Mouse (Mus musculus) gonadal fat pad, adult 2 months (tissue): Measurements from ENCODE around the gene Megf11. TPM values are rescaled to one million over a fixed set of nuclear protein-coding genes. Genes with fewer than 3 reads are reported as not detected.
A peak's percentile ranks its signal among the peaks of the same experiment; 100 is the strongest.
"Not testable (repeated sequence)": the region's sequence is repeated elsewhere in the genome, so short reads cannot be mapped to it uniquely, and the experiment has no call there.

Experiments used
- DNase-seq: peaks from one replicate; pipeline ENCODE4 v3.0.0-alpha.2; 2012; ENCODE audit warnings: low read depth
- polyA plus RNA-seq: library from polyadenylated mRNA; depleted of rRNA; stranded (reverse); fragments of >200 nt; gene quantifications from 2 replicates; pipeline ENCODE4 v1.2.3, GENCODE M21; 2012

The Megf11 gene
- polyA plus RNA-seq, 1 experiment: 0.39 TPM

DNA sequence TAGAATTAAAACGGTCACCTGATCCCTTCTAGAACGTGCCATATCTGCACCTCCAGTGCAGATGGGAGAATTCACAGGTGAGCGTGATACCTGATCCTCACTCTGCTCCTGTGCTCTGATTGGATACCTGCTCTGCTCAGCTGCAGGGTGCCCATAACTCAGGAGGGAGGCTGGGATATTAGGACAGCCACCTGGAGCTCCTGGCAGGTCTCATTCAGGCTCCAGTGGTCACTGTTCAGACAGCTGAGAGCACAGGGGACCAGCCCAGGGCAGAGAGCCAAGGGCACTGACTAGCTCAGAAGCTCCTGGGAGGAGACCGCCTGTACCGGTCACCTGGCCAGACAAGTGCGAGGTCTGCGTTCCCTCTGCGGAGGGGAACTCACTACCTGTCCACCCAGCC is 80.7 kb downstream of the Megf11 start:
- DNase-seq: no peak

DNA sequence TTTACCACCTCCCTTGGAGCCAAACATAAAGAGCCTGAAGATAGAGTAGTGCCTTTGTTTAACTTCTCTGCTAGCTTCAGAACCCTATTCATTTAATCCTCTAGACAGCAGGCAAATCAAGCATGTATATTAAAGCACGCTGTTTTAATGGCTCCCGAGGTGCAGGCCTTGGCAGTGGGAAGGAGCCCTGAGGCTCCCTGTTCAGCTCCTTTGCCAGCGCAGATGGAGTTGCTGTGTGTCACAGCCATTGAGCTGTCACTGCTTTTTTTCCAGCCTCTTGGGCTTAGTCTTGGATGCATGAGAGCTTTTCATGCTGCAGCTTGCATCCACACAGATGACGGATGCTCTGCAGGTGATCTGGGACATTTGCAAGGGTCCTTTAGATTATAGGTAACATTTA is 81.1 kb downstream of the Megf11 start:
- no peak for DNase-seq

DNA sequence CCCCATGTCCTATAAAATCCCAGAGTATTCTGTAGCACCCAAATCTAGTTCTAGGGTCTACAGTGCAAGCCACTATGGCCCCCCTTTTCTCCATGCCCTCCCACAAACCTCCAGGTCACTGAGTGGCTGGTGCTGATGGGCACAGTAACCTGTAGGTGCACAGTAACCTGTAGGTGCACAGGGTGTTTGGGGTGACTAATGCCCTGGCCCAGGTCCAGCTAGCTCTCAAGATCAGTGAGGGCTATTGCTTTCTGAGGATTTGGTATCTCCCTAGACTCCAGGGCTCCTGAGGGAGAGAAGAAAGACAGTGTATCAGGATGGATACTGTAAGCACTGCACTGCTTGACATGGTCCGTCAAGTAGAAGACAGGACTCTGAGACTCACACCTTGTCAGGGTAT is 85.4 kb downstream of the Megf11 start:
- DNase-seq: no peak

DNA sequence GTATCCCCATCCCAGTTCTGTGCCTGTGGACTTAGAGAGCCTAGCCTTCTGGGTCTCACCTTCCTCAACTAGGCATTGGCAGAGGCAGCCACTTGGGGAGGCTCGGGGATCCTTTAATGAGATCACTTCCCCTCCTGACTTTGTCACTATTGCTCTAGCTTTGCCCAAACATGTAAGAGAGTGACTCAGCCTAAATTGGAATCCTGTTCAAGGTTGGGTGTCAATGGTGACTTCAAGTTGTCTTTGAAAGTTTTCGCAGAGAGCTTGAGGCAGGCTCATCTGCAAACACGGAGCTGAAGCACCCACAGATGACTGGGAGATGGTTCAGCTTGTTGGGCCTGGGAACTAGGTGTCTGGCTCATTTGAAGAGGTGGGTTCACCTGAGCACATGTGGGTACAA is 85.9 kb downstream of the Megf11 start:
- no peak for DNase-seq

GRCm38 (mm10) chr9:64472165-64472564 is 86.7 kb downstream of the Megf11 start:
- DNase-seq: no peak

GRCm38 (mm10) chr9:64472743-64473142 is 87.3 kb downstream of the Megf11 start:
- DNase-seq: no peak

GRCm38 (mm10) chr9:64473170-64473569 is 87.7 kb downstream of the Megf11 start:
- no peak for DNase-seq

DNA sequence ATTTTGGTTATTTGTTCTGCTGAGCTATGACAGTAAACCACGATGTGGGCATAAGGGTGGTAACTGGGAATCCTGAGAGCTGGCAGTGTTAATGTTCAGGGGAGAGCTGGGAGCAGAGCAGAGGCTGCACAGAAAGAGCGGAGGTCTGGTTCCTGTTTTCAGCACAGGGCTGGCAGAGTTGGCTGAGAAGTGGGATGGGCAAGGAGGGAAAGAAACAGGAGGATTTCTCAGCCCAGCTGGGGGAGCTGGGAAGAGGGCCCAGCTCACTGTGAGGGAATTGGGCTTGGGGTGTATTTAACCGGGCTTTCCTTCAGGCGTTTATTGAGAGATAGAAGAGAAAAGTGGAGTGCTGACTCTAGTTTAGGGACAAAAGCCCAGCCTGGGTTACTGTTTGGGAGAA is 88.3 kb downstream of the Megf11 start:
- DNase-seq: no peak

GRCm38 (mm10) chr9:64474142-64474541 is 88.7 kb downstream of the Megf11 start:
- no peak for DNase-seq

GRCm38 (mm10) chr9:64475942-64476341 is 90.5 kb downstream of the Megf11 start:
- DNase-seq: no peak

GRCm38 (mm10) chr9:64477397-64477796 is 92.0 kb downstream of the Megf11 start:
- not testable (repeated sequence) for DNase-seq

DNA sequence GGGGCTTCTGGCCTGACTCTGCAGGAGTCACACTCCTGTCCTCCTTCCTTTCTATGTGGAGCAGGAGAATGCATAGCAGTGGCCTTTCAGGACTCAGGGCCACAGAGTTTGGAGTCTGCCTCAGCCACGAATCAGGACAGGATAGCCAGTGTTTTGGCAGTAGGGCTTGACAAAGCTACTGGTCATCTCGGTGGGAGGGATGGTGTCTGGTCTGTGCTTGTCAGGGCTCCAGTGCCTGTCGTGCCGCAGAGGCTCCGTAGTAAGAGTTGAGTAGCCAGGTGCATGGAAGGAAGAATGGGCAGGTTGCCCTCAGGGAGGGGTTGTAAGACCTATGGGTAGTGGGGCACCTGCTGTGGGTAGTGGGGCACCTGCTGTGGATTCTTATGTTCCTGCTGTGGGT is 96.7 kb downstream of the Megf11 start:
- DNase-seq: no peak

DNA sequence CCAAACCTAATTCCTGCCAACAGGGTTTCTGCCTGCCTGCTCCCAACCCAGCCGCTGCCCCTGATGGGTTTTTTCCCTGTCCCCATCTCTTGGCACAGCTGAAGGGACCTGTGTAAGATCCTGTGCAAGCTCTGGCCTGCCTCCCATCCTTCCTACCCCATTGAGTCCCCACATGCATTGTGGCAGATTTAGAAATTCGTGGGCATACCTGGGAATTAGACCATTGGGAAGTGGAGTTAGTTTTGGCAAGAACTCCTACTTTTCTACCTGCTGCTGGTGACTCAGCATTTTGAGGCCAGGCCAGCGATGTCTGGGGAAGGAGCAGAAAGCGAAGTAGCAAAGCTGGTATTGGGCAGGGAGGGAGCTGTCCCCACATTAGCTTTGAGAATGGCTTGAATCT is 102.0 kb downstream of the Megf11 start:
- DNase-seq: peak; percentile 47

- DNase-seq: no peak
Measured at GRCm38 (mm10) chr9:64494647-64495046, 109.2 kb downstream of the Megf11 start.

GRCm38 (mm10) chr9:64498929-64499328 is 113.5 kb downstream of the Megf11 start:
- no peak for DNase-seq

DNA sequence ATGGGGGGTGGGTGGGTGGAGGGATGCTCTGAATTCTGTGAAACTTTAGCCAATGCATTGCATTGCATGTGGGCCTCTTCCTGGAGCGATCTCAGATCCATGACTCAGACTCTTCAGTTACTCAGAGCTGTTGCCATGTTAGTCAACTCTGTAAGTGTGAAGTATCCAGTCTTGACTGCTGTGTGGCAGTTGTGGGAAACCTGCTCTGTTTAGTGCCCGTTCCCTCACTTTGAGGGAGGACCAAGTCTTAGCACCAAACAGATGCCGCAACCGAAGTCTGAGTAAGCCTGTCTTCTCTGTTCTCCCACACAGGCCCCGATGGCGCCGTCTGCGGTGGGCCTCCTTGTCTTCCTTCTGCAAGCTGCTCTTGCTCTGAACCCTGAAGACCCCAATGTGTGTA is 115.8 kb downstream of the Megf11 start:
- DNase-seq: no peak

- no peak for DNase-seq
Measured at GRCm38 (mm10) chr9:64503996-64504395, 118.6 kb downstream of the Megf11 start.

DNA sequence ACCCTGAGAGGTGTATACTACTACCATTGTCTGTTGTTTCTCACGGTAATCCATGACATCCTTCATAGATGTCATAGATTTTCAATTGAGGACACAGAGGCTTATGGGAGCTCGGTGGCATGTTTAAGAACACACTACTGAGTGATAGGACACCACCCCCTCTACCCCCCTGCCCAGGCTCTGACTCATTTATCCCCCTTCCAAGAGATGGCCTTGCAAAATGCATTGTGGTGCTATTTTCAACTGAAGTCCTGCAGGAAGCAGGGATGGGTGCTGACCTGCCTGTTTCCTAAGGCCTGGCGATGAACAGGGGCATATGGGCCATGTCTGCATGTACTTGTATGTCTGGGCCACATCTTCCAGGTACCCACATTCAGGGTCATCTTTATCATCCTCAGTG is 119.0 kb downstream of the Megf11 start:
- DNase-seq: no peak

DNA sequence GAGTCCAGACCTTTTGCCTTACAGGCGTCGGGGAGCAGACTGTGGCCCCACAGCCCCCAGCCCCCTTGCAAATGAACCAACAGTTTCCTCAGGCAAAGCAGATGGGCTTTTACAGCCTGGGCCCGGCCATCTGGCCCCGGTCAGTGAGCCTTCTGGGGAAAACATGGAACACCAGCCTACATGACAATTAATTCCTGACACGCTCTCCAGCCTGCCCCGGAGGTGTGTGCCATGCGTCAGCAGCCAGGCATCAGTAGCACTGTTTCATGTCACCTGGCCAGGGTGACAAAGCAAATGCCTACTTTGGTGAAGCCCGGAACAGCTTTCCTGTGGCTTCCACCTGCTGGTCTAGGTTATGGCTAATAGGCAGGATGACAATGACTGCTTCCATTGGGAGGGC is 119.5 kb downstream of the Megf11 start:
- no peak for DNase-seq

DNA sequence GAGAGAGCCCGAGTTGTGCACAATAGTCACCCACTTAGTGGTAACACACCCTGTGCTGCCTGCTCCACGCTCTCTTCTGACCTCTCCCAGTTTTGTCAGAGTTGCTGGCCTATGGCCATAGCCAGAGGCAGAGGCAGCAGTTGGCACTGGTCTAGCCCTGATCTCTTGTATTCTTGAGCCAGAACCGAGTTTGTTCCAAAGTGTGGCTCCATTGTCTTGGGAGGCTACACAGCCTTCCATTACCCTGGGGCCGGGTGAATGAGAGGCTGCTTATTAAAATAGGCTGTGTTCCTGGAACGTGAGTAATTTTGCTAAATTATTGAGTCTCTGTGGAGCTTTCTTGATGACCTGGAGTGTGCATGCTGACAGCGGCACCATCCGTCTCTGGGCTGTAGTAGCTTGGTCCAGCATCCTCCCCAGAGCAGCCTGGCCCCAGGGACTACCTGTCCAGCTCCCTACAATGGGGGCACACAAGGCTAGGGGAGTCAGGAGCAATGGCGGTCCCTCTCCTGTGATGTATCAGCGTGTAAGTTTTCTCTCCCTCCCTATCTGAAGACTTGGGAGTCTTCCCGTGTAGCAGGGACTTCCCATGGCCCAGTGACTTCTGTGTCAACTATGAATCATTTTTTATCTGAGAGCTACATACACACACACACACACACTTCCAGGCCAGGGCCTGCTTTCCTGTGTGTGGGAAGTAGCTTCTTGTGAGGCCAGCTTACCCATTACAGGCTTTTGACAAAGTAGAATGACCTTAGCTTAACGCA is 121.2 kb downstream of the Megf11 start:
- peak; percentile 45 for DNase-seq

DNA sequence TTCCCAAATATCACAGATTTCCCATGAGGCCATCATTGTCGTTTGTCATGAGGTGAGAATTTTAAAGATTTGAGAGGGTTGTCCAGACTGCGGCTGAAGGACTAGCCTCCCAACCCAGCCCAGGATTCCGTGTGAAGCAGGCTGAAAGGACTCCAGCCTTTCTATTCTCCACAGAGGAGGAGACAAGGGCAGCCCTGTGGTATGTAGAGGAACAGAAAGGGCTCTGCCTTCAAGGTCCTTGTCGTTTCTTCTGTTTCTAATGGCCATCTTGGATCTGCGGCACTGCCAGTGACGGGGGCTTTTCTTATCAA is 121.7 kb downstream of the Megf11 start:
- no peak for DNase-seq

GRCm38 (mm10) chr9:64507995-64508394 is 122.6 kb downstream of the Megf11 start:
- no peak for DNase-seq

DNA sequence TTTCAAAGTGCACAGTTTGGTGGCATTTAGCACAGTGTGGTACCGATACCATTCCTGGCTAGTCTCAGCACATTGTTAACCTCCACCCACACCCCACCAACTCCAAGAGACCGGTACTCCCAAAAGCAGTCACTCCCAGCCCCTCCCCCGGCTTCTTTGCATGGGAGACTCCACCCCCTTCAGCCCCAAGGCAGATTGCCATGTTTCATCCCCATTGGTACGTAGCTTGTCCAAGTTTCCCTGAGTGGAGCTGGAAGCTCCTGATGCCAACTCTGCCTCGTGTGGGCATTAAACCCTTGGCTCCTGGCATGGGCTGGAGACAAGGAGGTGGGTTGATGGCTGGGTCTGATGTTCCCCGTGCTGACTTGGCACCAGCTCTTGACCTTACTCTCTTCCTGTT is 129.4 kb downstream of the Megf11 start:
- DNase-seq: no peak
